Mouse (Mus musculus): Measurements from ENCODE around the gene Adgrl3.

Adgrl3 gene

DNA sequence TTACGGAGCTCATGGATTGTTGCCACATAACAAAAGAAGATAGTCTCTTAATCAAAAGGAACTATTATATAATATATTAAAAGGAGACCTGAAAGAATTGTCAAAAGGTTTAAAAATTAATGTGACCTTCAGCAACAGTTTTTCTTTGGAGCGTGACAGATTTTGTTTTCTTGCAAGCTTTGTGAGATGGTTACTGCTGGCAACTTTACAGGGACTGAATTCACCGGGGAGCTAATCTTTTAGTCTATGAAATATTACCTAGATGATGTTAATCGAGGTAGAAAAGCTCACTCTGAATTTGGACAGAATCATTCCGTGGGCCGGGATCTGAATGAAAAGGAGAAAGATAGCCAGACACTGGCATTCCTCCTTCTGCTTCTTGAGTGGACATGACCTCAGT, 850.4 kb downstream of the Adgrl3 start:
- no peak for DNase-seq (ENCODE audit: low spot score)
